Mouse (Mus musculus): ENCODE measurements at regions not wholly inside any gene's neighbourhood (a gene's known extent, or its start where the extent isn't known, plus 50 kb on each side); places are given as distances from the start of the nearest gene placed in this dataset.
A peak's percentile ranks its signal among the peaks of the same experiment; 100 is the strongest.

DNA sequence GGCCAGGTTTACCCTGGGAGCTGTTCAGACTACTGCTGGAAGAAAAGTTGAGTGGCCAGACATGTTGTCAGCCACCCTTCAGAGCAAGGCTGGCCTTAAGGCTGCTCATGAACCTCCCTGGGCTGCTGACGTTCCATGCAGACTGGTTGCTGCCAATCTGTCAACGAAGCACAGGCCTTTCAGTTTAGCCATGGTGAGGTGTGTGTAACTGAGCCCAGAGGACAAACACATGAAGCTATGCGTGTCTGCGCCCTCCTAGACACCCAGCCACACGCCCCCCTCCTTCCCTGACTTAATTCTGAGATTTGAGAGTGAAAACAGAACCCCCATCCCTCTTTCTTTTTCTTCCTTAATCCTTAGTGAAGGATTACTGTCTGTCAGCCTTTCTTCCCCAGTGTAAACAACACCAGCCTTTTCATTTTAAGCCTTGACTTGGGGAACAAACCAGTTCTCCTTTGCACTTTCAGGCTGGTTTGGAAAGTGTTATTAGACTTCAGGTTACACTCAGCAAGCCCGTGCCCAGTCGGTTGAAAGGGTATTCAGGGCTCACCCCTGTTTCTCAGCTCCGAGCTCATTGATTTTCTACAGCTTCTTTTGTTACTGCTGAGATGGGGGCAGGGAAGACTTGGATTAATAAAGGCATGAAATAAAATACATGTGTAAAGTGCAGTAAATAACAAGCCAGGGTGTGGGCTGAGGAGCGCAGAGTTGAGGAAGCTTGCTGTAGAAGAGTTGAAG lies 379.4 kb downstream of the Dmrt2 start:
- no peak for DNase-seq

DNA sequence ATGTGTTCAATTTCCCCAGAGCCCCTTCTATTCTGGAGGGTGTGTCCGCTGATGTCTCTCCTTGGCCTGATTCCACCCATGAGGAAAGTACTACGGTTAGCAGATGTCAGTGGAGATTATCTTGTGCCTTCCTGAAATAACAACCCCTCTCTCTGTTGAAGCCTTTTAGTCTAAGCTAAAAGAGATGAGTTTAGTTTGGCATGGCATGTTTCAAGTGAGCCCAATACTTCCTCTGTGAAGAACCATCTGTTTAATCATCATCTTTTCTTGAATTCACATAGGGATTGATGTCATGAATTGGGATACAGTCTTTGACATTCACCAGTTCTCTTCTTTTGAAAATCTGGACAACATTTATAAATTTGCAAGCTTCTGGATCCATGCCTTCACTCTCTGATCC lies 387.5 kb downstream of the Dmrt2 start:
- no peak for DNase-seq

DNA sequence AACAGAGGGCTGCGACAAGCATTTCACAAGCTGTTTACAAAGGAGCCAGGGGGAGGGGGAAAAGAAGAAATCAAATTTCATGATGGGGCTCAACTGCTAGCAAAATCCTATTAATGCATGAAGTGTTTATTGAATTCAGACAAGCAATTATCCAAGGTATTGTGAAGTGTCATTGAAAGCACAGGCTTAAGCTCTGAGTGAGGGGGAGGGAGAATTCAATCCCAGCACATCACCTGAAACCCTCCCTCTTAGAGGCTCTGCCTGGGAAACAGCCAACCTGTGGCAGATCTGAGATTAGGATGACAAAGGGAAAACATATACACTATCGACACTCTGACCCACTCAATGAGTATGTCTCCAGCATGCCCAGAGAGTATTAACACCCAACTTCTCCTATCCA lies 396.3 kb downstream of the Dmrt2 start:
- no peak for DNase-seq

DNA sequence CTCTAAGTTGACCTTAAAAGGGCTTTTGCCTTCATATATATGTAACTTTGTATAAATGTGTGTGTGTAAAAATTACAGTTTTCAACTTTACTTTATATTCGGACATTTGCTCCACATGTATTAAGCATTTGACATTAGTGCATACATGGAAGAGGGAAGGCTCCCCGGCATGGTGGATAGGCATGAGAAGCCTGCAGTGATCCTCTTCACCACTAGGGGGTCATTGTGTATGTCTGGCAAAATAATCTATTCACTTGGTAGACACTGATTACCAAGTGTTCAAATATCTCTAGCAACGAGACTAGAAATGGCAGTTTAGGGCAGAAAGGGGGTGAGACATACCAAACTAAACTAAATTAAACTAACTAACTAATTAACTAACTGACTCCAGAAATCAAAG lies 397.7 kb downstream of the Dmrt2 start:
- DNase-seq, result peak; percentile 3 to 14

DNA sequence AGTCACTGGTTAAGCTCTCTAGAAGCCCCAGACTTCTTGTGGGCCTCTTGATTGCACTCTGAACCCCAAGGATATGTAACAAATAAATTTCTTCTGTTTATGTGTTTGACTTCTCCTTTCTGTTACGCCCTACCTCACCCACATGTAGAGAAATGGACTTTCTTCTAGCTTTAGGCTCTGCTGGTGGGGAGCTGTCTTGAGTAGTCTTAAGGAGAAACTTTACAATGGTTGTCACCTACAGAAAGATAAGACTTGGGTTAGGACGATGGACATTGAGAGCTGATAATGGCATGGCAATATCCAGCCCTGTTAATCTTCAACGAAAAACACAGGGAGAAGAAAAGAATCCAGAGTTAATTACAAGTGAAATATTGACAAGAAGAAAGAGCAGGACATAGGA lies 416.1 kb downstream of the Dmrt2 start:
- DNase-seq, result no peak

DNA sequence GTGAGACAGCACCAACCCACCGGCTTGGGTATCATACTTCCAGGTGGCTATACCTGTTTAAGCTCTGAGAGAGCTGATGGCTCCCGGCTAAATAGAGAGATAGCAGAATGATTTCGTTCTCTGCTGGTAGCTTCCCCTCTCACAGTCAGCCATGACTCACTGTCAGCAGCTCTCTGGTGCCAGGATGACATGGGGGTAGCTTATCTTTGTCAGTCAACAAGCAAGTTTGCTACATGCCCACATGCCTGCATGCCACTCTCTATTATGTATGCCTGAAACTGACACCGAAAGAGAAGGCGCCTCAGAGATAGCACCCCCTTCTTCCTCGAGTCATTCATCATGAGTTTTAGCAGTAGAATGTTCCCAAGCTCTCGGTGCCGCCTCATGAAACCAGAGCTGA lies 419.2 kb downstream of the Dmrt2 start:
- no peak for DNase-seq

DNA sequence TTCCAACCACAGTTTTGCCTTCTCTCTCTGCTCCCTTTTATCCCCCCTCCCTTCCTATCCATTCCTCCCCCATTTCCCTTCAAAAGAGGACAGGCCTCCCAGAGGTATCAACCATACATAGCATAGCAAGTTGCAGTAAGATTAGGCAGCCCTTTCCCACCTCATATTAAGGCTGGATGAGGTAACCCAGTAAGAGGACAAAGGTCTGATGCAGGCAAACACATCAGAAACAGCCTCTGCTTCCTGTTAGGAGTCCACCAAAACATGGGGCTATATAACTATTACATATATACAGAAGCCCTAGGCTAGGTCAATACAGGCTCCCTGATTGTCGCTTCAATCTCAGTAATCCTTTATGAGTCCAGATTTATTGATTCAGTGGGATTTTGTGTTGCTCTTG lies 421.6 kb downstream of the Dmrt2 start:
- no peak for DNase-seq

DNA sequence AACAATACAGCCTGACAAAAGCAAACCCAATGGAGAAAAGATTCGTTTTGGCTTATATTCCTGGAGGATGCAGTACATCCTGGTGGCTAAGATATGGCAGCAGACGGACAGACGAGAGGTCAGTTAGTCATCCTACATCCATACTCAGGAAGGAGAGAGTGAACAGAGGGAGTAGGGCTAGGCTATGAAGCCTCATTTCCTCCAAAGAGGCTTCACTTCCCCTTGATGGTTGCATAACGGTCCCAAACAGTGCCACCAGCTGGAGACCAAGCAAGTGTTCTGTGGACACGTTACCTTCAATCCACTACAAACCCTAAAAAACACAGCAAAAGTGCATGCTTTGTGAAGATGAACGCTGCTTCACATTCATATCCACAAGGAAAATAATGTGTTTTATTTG lies 442.1 kb downstream of the Dmrt2 start:
- no peak for DNase-seq

DNA sequence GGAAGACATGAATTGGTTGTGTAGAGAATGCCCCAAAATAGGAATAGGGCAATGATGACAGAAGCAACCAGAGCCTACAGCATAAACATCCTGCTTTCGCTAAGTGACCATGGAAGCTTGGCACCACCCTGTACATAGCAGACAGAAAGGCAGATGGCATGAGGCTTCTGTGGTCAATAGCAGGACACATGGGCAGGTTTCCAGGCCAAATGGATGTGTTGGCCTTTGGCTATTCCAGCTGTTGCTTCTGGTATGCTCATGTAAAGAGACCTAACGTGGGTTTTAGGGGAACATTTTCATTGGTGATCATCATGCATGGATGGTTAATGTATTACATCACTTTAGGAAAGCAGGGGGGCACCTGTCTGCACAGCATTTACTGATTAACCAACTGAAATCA lies 456.2 kb downstream of the Dmrt2 start:
- peak; percentile 61 to 72 for DNase-seq

DNA sequence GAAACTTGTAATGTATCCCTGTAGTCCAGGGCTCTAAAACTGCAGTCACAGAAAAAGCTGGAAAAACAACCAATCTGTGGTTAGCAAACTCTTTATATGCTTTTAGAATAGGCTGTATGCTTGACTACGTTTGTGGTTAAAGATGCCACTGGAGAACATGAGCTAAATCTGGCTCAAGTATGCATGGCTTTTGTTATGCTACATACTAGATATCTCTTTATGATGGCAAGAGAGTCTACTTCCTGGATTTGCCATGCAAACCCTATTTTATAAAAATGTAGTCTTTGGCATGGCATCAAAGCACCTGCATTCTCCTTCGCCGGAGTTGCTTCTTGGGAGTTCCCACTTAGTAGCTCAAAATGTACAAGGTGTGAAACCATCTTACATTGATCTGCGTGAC lies 462.2 kb downstream of the Dmrt2 start:
- DNase-seq, result no peak

DNA sequence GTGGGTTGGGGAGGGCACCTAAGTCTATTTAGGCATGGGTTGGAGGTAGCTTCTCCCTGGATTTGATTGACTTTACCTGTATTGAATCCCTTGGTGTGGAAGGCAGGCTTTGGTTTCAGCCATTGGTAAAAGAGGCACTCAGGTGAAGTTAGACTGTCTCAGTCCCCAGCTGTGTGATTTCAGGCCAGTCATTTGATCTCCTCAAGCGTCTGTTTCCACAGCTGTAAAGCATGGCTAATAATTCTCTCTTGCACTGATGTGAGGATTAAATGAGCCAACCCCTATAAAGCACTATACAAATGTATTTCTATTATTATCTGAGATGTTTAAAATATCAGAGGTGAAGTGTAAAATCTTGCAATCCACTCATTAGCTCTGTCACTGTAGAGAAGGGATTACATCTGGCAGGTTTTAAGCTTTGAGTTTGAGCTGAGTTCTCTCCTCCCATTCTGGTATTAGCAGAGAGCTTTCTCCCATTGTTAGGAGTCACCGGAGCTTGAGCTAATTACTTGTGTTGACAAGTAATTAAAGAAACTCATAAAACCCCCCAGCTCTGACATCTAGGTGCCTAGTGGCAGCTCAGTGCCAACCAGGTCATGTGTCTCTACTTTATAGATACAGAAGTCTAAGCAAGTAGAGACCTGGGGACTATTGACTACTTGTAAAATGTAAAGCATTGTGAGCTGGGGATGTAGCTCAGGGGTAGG lies 463.3 kb downstream of the Dmrt2 start:
- DNase-seq, result no peak

DNA sequence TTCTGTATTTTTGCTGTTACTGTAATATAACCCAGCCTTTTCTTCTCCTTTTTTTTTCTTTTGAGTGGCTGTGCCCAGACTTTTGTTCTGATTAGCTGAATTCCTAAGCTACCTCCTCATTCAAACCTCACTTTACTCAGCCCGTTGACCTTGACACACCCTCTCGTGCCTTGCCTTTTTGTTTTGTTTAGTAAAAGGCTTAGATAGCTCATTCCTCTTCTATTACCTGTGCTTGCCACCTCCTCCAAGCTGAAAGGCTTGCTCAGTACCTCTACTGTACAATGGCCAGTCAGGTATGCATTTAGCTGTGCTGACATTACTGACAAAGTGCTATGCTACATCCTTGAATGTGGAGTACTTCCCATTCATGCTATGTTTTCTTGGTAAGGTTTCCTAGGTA lies 464.2 kb upstream of the Smarca2 start:
- no peak for DNase-seq

DNA sequence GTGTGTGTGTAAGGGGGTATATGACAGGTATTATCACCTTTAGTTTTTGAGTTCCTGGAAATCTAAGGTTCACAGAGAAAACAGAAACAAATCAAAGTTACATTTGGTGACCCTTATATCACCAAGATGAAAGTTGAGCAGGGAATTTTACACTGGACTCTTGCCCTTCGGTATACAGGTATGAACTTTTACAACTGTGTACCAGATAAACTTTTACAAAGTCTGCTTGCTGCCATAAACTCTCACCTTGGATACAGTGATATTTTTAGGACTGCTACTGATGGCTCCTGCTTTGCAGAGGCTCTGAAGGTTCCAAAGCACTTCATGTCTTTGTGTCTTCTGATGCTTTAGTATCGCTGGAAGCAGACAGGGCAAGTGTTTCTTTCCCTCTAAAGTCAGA lies 461.3 kb upstream of the Smarca2 start:
- no peak for DNase-seq

DNA sequence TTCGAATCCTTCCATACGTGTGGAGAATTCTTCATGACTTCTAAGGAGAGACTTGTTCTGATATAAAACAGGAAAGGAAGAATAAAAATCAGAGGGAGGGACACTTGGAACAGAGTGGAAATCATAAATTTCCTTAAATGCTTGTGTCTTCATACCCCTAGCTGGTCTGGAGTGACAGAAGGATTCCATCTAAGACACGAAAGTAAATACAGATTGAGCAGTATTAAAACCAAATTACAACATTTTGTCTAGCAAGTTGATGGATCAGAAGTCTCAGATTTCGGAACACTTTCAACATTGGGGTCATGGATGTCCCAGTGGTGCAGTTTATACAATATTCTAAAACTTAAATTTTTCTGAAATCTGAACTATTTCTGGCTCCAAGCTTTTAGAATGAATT lies 453.6 kb upstream of the Smarca2 start:
- no peak for DNase-seq

DNA sequence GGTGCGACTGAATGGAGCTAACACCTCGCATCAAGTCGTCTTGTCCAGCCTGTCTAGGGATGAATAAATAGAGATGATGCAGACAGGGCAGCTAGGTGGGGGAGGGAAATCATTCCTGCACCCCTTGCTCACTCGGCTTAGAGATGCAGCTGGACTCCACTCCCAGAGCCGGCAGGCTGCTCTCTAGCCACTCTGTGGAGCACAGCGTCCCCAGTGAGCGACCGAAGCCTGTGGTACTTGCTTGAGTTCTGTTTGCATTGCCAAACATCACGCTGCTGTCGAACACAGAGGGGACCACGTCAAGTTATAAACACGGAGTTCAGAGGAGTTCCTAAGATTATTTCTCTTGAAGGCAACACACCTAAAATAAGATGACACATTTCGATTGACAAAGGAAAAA lies 439.9 kb upstream of the Smarca2 start:
- no peak for DNase-seq

DNA sequence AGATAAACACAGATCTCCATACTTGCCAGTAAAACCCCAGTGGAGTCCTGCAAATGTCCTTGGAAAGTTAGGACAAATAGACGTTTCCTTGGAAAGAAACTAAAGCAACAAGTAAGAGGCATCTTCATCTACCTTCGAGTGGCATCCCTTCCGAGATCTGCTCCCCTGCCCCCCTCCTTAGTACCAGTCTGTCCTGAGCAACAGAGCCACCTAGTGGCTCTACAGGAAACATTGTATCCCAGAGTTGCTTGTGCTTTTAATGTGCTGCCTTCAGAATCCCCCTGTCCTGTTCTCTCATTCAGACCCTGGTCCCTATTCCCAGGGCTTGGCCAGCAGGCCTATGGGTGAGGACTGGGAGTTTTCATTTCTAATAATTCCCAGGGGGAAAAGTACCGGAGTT lies 423.1 kb upstream of the Smarca2 start:
- peak; percentile 18 to 22 for DNase-seq

DNA sequence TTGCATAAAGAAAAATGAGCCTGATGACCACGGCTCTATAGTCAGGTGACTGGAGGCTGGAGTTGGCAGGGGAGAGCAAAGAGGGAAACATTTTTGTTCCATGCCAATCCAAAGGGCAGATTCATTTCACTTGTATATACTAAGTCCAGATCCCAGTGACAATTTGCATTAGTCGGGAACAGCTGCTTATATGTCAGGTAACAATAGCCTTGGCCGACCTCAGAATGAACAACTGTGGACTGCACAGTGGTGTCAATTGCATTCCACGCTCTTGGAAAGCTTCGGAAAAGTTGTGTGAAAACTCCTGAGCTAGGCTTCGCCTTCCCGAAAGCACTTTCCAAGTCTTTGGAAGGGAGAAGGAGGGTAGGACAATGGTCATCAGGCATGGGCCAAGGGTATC lies 419.8 kb upstream of the Smarca2 start:
- DNase-seq, result no peak

DNA sequence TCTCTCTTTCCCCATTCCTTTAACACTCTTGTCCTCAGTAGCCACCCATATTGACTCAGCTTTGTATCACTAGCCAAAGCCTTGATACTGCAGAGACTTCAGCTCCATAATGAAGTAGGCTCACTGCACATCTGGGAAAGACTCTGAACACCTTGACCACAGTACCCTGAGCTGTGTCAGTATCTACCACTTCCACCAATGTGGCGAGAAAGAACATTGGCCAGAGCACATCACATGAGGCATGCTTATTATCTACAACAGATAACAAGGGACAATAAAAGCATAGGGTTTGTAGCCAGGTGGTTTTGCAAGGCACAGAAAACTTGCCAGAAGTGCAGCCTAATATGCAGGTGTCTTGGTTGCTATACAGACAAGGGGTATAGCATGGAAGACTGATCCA lies 414.0 kb upstream of the Smarca2 start:
- no peak for DNase-seq

DNA sequence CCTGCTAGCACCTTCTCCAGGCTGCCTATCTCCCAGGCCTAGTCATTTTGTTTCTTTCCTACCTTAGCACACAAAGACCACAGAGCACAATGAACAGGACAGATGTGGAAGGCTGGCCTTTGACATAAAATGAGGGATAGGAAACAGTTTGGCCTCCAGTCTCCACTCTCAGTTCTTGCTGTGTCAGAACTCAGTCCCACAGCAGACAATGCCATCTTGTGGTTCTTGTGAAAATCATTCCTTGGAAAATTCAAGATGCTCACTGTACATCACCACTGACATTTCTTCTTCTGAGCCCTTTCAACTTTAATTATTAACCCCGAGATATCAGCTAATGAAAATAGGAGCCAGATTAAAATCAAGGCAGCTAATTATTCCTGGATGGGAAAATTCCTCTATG lies 411.2 kb upstream of the Smarca2 start:
- DNase-seq, result peak in 1 of 2 experiments; percentile 3

DNA sequence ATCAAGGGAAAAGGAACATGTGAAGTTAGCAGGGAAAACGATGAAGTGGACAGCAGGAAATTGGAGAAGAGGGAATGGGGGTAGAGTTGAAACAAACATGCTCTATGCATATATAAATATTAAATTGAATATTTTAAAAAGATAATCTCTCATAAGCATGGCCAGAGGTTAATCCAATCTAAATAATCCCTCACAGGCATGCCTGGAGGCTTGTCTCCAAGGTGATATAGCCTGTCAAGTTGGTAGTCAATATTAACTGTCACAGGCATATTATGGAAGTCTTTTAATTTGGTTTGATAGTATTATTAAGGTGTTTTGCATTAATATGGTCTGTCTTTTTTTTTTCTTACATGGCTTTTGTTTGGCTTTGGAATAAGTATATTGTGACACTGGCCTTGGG lies 396.1 kb upstream of the Smarca2 start:
- DNase-seq, result no peak

DNA sequence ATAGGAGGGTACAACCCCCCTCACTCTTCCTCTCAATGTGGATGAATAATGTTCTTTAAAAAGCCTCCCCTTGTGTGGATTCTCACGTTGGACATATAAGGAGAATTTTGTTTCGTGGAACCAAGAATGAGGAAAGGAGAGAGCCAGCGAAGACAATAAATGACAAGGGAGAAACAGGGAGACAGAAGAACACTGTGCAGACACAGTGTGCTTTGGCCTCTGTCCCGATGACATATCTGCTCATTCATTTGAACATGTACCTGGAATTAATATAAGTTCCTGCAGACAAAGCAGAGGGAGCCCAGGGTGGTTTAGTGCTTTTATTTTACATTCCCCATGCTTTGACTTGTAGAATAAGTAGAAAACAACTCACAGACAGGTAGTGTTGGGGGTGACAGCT lies 370.3 kb upstream of the Smarca2 start:
- no peak for DNase-seq

DNA sequence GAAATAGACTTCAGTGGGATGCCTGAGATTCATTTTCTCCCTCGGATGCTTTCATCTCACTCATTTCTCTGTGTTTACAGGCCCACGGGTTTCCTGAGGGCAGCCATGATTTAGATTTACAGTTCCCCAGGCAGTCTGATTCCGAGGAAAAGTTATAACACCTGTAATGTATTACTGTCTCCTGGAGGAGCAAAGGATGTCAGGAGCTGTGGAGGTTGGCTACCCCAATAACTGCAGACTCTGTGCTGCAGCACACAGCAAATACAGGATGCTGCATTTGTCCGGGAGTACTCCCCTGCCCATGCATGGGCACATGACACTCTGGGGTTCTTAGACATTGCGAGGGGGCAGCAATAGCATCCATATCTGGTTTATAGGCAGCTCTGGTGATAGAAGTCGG lies 360.8 kb upstream of the Smarca2 start:
- no peak for DNase-seq

DNA sequence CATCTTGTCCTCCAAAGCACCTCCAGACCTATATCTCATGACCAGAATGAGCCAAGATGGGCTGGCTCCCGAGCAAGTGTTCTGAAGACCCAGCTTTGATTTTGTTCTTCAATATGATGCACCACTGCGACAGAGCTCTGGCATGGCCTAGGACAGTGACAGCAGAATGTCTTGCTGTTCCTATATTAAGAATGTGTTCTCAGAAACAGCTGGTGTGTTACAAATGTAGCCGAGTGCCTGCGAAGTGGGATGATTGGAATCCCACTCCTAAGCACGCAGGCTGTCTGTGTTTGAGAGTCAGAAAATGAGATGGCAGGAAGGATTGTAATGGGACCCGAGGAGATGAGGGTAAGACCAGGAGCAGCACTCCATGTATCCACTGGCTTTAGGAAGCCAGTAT lies 355.1 kb upstream of the Smarca2 start:
- DNase-seq, result no peak

DNA sequence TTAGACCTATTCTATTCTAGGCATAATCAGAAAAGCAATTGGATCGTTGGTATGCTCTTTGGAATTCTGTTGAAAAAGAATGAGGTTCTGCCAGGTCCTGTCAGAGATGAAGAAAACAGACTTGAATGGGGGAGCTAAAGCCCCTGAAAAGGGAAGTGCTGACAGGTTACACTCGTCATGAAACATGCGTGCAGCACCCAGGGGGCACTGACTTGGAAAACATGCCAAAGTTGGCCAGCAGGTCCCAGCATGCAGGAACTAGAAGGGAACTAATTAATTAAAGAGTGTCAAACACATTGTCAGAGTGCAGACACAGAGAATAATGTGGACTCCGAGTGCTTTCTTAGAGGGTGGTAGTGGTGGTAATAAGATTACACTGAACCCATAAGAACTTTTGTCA lies 346.2 kb upstream of the Smarca2 start:
- peak; percentile 56 to 59 for DNase-seq

DNA sequence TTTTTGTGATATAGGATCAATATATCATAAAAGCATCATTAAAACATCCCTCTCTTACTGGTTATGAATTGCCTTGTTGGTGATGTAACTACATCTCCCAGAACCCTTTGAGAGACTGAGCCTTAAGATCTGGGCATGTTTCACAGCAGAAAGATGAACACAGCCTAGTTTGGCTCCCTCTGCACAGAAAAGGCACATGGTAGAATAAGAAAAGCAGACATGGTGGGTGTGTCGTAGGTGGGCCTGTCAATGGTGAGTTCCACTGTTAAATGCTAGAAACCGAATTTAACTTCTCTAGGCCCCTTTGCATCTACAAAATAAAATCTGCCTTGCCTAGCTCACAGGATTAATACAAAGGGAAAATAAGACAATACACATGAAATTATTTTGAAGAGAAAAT lies 343.3 kb upstream of the Smarca2 start:
- no peak for DNase-seq
